Mouse (Mus musculus): Measurements from ENCODE around the gene 5730596B20Rik.

- TF ChIP-seq CTCF (IDR thresholded peaks at IDR 0.05) (no peak), EP300 (IDR thresholded peaks at IDR 0.05) (no peak)
Observed at GRCm38 (mm10) chr6:52166431-52167077, 10.7 kb upstream of the 5730596B20Rik start.
